Mouse (Mus musculus) neural tube, embryonic 11.5 days (tissue): ENCODE measurements around the gene Numbl. TPM values are rescaled to one million over a fixed set of nuclear protein-coding genes. Genes with fewer than 3 reads are reported as not detected.
A peak's percentile ranks its signal among the peaks of the same experiment; 100 is the strongest.

Source experiments
- ATAC-seq: fragments of 200-750 bp; cut with Nextera tagmentation; 2 replicates; pipeline ENCODE4 v1.8.0; 2017; ENCODE audit warnings: moderate number of reproducible peaks, mild to moderate bottlenecking, moderate TSS enrichment, moderate library complexity; ENCODE audit not compliant: insufficient read depth, low FRiP score, low TSS enrichment
- DNase-seq: peaks from one replicate; pipeline ENCODE4 v3.0.0-alpha.2; 2015; ENCODE audit warnings: low spot score
- H3K27ac ChIP-seq: fragments of 300-500 bp; sonication (generic); 2 replicates; pipeline ENCODE4 v1.5.1; 2014; ENCODE audit warnings: low read depth, mild to moderate bottlenecking, low read length
- H3K27me3 ChIP-seq: fragments of 300-500 bp; sonication (generic); 2 replicates; pipeline ENCODE4 v1.6.1; 2014; ENCODE audit warnings: mild to moderate bottlenecking, low read length, mixed read lengths; ENCODE audit not compliant: control insufficient read depth, insufficient read depth
- H3K36me3 ChIP-seq: fragments of 300-500 bp; sonication (generic); 2 replicates; pipeline ENCODE4 v1.6.1; 2014; ENCODE audit warnings: mild to moderate bottlenecking, low read length, moderate library complexity, mixed read lengths; ENCODE audit not compliant: control insufficient read depth, insufficient read depth
- H3K4me1 ChIP-seq: fragments of 300-500 bp; sonication (generic); 2 replicates; pipeline ENCODE4 v1.6.1; 2014; ENCODE audit warnings: low read length, mixed read lengths; ENCODE audit not compliant: control insufficient read depth, insufficient read depth
- H3K4me2 ChIP-seq: fragments of 300-500 bp; sonication (generic); 2 replicates; pipeline ENCODE4 v1.6.1; 2014; ENCODE audit warnings: low read depth, mild to moderate bottlenecking, moderate library complexity
- H3K4me3 ChIP-seq: fragments of 300-500 bp; sonication (generic); 2 replicates; pipeline ENCODE4 v1.5.1; 2014; ENCODE audit warnings: low read depth, low read length
- H3K9ac ChIP-seq: fragments of 300-500 bp; sonication (generic); 2 replicates; pipeline ENCODE4 v1.6.1; 2014; ENCODE audit warnings: mild to moderate bottlenecking, low read length
- H3K9me3 ChIP-seq: fragments of 300-500 bp; sonication (generic); 2 replicates; pipeline ENCODE4 v1.6.1; 2016; ENCODE audit warnings: low read length; ENCODE audit not compliant: control insufficient read depth
- WGBS: fragments of 180-500 bp; shearing (Covaris S2); extraction: QIAGEN DNeasy Blood & Tissue Kit; methylation state at CpG from one replicate; pipeline ENCODE4 v1.1.7; 2014; 5-methylcytosine and 5-hydroxymethylcytosine counted together
- polyA plus RNA-seq: library from polyadenylated mRNA; unstranded; fragments of >200 nt; fragmentation: Nextera tagmentation; extraction: Ambion mirVana; gene quantifications from 2 replicates; pipeline ENCODE4 v1.2.1, GENCODE M21; 2014

Numbl gene
- polyA plus RNA-seq, 1 experiment from 2014 or later: 21.7 TPM

GRCm38 (mm10) chr7:27257852-27258204 lies 405 bp upstream of the Numbl start:
- H3K4me1 ChIP-seq: peaks cover 19% of the 10 kb centered on the region

GRCm38 (mm10) chr7:27259271-27259721 lies 1.1 kb downstream of the Numbl start:
- DNase-seq: peak; percentile 42
- H3K4me1 ChIP-seq: peaks cover 19% of the 10 kb centered on the region
- no peak for ATAC-seq
- H3K4me2 ChIP-seq: peak overlapping the region; percentile 75
- H3K4me3 ChIP-seq: peak overlapping the region; percentile 91
- no peaks in the 10 kb centered on the region; the same call in 1 of the 2 replicates for H3K36me3 ChIP-seq
- peak overlapping the region; percentile 88 for H3K9ac ChIP-seq
- 6% methylated on average over 9 of the region's 9 CpGs for WGBS
- H3K9me3 ChIP-seq: no peaks in the 10 kb centered on the region
- H3K27me3 ChIP-seq: no peaks in the 10 kb centered on the region
- peak overlapping the region; percentile 82 for H3K27ac ChIP-seq

More at GRCm38 (mm10) chr7:27257852-27258204, 405 bp upstream of the Numbl start:
- peak overlapping the region; percentile 75 for H3K4me2 ChIP-seq
- H3K27me3 ChIP-seq: no peaks in the 10 kb centered on the region
- H3K36me3 ChIP-seq: no peaks in the 10 kb centered on the region; the same call in 1 of the 2 replicates
- peak overlapping the region; percentile 73 for H3K27ac ChIP-seq
- H3K4me3 ChIP-seq: peak overlapping the region; percentile 91
- ATAC-seq (peak; percentile 20), DNase-seq (peak; percentile 50)
- H3K9ac ChIP-seq: no peak overlapping the region; the same call in 1 of the 2 replicates
- 2% methylated on average over 3 of the region's 6 CpGs for WGBS
- no peaks in the 10 kb centered on the region for H3K9me3 ChIP-seq

GRCm38 (mm10) chr7:27259771-27260170 lies 1.5 kb downstream of the Numbl start:
- Histone ChIP-seq H3K4me3 (peak overlapping the region; percentile 91), H3K4me1 (peaks cover 19% of the 10 kb centered on the region), H3K27ac (peak overlapping the region; percentile 82; the same call in 1 of the 2 replicates), H3K27me3 (no peaks in the 10 kb centered on the region), H3K4me2 (peak overlapping the region; percentile 75), H3K36me3 (no peaks in the 10 kb centered on the region; the same call in 1 of the 2 replicates), H3K9ac (peak overlapping the region; percentile 88), H3K9me3 (no peaks in the 10 kb centered on the region)
- 54% methylated on average over 5 of the region's 5 CpGs for WGBS
- ATAC-seq (no peak), DNase-seq (no peak)

- H3K27ac ChIP-seq: no peak overlapping the region
- no peaks in the 10 kb centered on the region for H3K9me3 ChIP-seq
- ATAC-seq: no peak
These were observed 2.6 kb downstream of the Numbl start for GRCm38 (mm10) chr7:27260856-27261255.

GRCm38 (mm10) chr7:27261888-27262287 lies 3.7 kb downstream of the Numbl start:
- H3K4me2 ChIP-seq: no peak overlapping the region
- no peaks in the 10 kb centered on the region for H3K9me3 ChIP-seq
- H3K27ac ChIP-seq: no peak overlapping the region
- H3K4me1 ChIP-seq: peaks cover 19% of the 10 kb centered on the region
- no peak for DNase-seq
- WGBS: 84% methylated on average over 6 of the region's 6 CpGs
- no peak for ATAC-seq
- no peak overlapping the region for H3K4me3 ChIP-seq
- no peaks in the 10 kb centered on the region for H3K27me3 ChIP-seq
- no peaks in the 10 kb centered on the region; the same call in 1 of the 2 replicates for H3K36me3 ChIP-seq
- H3K9ac ChIP-seq: no peak overlapping the region

More at GRCm38 (mm10) chr7:27260856-27261255, 2.6 kb downstream of the Numbl start:
- Histone ChIP-seq H3K27me3 (no peaks in the 10 kb centered on the region), H3K4me1 (peaks cover 19% of the 10 kb centered on the region), H3K4me3 (no peak overlapping the region), H3K36me3 (no peaks in the 10 kb centered on the region; the same call in 1 of the 2 replicates), H3K9ac (no peak overlapping the region), H3K4me2 (no peak overlapping the region)
- DNase-seq: no peak
- WGBS: 77% methylated on average over 7 of the region's 7 CpGs

- WGBS: 93% methylated on average over 12 of the region's 12 CpGs
These were observed 6.5 kb downstream of the Numbl start for GRCm38 (mm10) chr7:27264761-27265160.

GRCm38 (mm10) chr7:27266515-27267128 lies 8.4 kb downstream of the Numbl start:
- Histone ChIP-seq H3K4me2 (no peak overlapping the region), H3K27me3 (no peaks in the 10 kb centered on the region), H3K4me3 (no peak overlapping the region), H3K36me3 (peaks cover 23% of the 10 kb centered on the region), H3K9ac (no peak overlapping the region), H3K9me3 (no peaks in the 10 kb centered on the region), H3K27ac (no peak overlapping the region), H3K4me1 (no peaks in the 10 kb centered on the region)
- WGBS: 79% methylated on average over 20 of the region's 20 CpGs
- DNase-seq: no peak
- ATAC-seq: no peak

More at GRCm38 (mm10) chr7:27264761-27265160, 6.5 kb downstream of the Numbl start:
- H3K27ac ChIP-seq: no peak overlapping the region
- no peak for ATAC-seq
- H3K4me3 ChIP-seq: no peak overlapping the region
- peaks cover 13% of the 10 kb centered on the region for H3K36me3 ChIP-seq
- H3K9me3 ChIP-seq: no peaks in the 10 kb centered on the region
- H3K4me2 ChIP-seq: no peak overlapping the region
- no peak overlapping the region for H3K9ac ChIP-seq
- no peak for DNase-seq
- H3K4me1 ChIP-seq: peaks cover 11% of the 10 kb centered on the region
- no peaks in the 10 kb centered on the region for H3K27me3 ChIP-seq

- DNase-seq (no peak), ATAC-seq (no peak)
- H3K9me3 ChIP-seq: no peaks in the 10 kb centered on the region; the same call in 1 of the 2 replicates
- WGBS: 85% methylated on average over 8 of the region's 8 CpGs
- H3K27ac ChIP-seq: no peak overlapping the region
- no peak overlapping the region for H3K9ac ChIP-seq
- no peaks in the 10 kb centered on the region for H3K4me1 ChIP-seq
- H3K36me3 ChIP-seq: peaks cover 28% of the 10 kb centered on the region
- H3K4me3 ChIP-seq: no peak overlapping the region
- no peak overlapping the region for H3K4me2 ChIP-seq
- H3K27me3 ChIP-seq: no peaks in the 10 kb centered on the region
These were observed 13.2 kb downstream of the Numbl start for GRCm38 (mm10) chr7:27271423-27271822.
